Mouse (Mus musculus): ENCODE measurements around the gene Pknox1. TPM values are rescaled to one million over a fixed set of nuclear protein-coding genes. Genes with fewer than 3 reads are reported as not detected.
"Not testable (repeated sequence)": the region's sequence is repeated elsewhere in the genome, so short reads cannot be mapped to it uniquely, and the experiment has no call there.

The Pknox1 gene
- polyA plus RNA-seq, 1 experiment from 2014 or later: 21.9 TPM

GRCm38 (mm10) chr17:31535871-31536629 is 28.5 kb upstream of the Pknox1 start:
- no peak for DNase-seq (ENCODE audit: low spot score)
- Histone ChIP-seq H3K27ac (peak overlapping the region; percentile 79), H3K9me3 (no peaks in the 10 kb centered on the region), H3K4me3 (no peak overlapping the region), H3K27me3 (ENCODE audit: insufficient read depth, poor library complexity, severe bottlenecking) (no peaks in the 10 kb centered on the region), H3K4me1 (peaks cover 16% of the 10 kb centered on the region), H3K36me3 (peaks cover 14% of the 10 kb centered on the region)
- 44% methylated on average over 8 of the region's 8 CpGs for WGBS

DNA sequence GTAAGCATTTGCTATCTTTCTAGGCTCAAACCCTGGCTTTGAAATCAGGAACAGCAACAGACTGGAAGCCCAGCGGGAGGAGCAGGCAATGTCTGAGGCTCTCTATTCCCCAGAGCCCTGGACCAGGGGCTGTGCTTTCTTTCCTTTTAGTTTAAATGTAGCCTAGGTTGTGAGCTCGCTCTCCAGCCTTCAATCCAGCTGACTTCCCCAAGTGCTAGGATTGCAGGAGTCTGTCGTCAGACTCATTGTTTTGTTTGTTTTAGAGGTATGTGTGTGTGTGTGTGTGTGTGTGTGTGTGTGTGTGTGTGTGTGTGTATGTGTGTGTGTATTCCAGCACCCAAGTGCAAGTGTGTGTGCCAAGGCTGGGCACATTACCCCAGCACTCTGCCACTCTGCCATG is 24.4 kb upstream of the Pknox1 start:
- H3K9me3 ChIP-seq: no peaks in the 10 kb centered on the region
- 66% methylated on average over 3 of the region's 3 CpGs for WGBS
- H3K36me3 ChIP-seq: no peaks in the 10 kb centered on the region
- no peak overlapping the region for H3K27ac ChIP-seq
- H3K27me3 ChIP-seq (ENCODE audit: insufficient read depth, poor library complexity, severe bottlenecking): no peaks in the 10 kb centered on the region
- DNase-seq (ENCODE audit: low spot score): no peak
- H3K4me3 ChIP-seq: no peak overlapping the region
- peaks cover 16% of the 10 kb centered on the region for H3K4me1 ChIP-seq

DNA sequence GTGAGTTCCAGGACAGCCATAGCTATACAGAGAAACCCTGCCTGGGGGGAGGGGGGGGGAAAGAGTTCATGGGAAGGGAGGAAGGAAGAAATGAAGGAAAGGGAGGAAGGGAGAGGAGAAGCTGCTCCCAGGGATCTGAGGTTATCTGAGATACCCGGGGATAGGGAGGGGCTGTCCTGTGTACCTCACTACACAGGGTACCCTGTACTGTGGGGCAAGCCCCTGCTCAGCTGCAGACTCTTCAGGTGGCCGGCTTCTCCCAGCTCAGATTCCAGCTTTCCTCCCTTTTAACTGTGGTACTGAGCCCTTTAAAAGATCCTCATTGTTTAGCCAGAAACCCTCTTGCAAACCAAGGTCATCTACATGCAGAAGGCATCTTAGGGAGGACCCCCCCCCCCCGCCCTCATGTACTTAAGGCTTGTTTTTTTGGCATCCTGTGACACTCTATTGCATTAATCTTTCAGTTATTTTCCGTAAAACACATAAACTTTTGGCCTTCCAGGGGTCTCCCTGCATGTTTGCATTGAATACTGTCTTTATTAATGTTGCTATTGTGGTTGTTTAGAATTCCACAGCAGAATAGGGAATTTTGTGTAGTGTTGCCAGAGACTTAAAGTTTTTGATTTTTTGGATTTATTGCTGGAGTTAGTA is 23.6 kb upstream of the Pknox1 start:
- Histone ChIP-seq H3K27ac (no peak overlapping the region; the same call in 1 of the 2 replicates), H3K27me3 (ENCODE audit: insufficient read depth, poor library complexity, severe bottlenecking) (no peaks in the 10 kb centered on the region), H3K4me1 (peaks cover 8% of the 10 kb centered on the region), H3K9me3 (no peaks in the 10 kb centered on the region), H3K36me3 (no peaks in the 10 kb centered on the region), H3K4me3 (no peak overlapping the region)
- DNase-seq (ENCODE audit: low spot score): no peak
- 70% methylated on average over 4 of the region's 4 CpGs for WGBS

GRCm38 (mm10) chr17:31541460-31541831 is 23.1 kb upstream of the Pknox1 start:
- DNase-seq (ENCODE audit: low spot score): no peak
- Histone ChIP-seq H3K4me3 (no peak overlapping the region), H3K36me3 (no peaks in the 10 kb centered on the region), H3K4me1 (peaks cover 3% of the 10 kb centered on the region; the same call in 1 of the 2 replicates), H3K9me3 (no peaks in the 10 kb centered on the region), H3K27me3 (ENCODE audit: insufficient read depth, poor library complexity, severe bottlenecking) (no peaks in the 10 kb centered on the region), H3K27ac (no peak overlapping the region)
- WGBS: 37% methylated on average over 6 of the region's 6 CpGs

GRCm38 (mm10) chr17:31543574-31543973 is 21.0 kb upstream of the Pknox1 start:
- Histone ChIP-seq H3K36me3 (no peaks in the 10 kb centered on the region), H3K4me1 (peaks cover 9% of the 10 kb centered on the region; the same call in 1 of the 2 replicates), H3K27me3 (ENCODE audit: insufficient read depth, poor library complexity, severe bottlenecking) (no peaks in the 10 kb centered on the region), H3K4me3 (no peak overlapping the region), H3K9me3 (no peaks in the 10 kb centered on the region), H3K27ac (no peak overlapping the region)
- WGBS: 17% methylated on average over 6 of the region's 6 CpGs
- DNase-seq (ENCODE audit: low spot score): no peak

DNA sequence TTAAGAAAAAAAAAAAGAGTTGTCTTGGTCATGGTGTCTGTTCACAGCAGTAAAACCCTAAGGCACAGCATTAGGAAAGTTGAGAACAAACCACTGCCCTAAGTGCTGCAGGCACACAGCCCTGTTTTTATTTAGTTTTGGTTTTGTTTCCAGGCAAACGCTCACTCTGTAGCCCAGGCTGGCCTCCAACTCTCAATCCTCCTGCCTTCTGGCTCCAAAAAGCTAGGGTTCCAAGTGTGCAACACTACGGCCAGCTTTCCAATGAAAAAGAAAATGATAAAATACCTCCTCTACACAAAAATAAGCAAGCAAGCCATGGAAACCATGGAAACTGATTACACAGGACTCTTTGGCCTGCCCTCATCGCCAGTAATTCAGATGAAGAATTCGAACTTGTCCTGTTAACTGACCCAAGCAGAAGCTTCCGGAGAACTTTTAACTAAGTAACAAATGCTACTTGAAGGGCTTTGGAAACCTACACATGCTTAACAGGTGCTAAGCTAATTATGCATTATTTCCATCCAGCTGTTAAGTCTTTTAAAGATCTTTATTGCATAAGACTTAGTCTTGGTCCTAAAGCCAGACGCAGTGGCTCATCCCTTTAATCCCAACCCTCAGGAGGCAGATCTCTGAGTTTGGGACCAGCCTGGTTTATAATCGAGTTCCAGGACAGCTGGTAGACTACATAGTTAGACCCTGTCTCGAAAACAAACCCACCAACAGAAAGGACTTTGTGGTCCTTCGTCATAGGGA is 17.9 kb upstream of the Pknox1 start:
- Histone ChIP-seq H3K4me1 (peaks cover 15% of the 10 kb centered on the region; the same call in 1 of the 2 replicates), H3K9me3 (no peaks in the 10 kb centered on the region), H3K4me3 (no peak overlapping the region), H3K27ac (no peak overlapping the region), H3K27me3 (ENCODE audit: insufficient read depth, poor library complexity, severe bottlenecking) (no peaks in the 10 kb centered on the region), H3K36me3 (no peaks in the 10 kb centered on the region)
- DNase-seq (ENCODE audit: low spot score): no peak
- WGBS: 87% methylated on average over 9 of the region's 9 CpGs

DNA sequence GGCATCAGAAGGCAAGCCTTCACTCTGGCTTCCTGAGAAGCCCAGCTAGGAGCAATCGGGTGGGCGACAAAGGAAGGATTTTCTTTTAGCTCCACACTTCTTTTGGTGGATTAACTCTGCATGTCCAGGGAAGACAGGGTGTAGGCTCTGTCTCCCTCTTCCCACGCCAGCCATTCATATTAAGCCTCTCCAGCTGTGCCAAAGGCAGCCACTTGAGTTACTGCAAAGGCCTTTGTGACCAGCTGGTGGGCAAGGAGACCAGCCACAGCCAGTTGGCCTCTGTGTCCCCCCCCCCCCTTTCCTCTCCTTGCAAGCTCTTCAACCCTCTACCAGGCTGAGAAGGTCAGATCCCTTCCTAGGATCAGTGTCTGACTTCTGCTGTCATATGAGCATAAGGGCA is 16.6 kb upstream of the Pknox1 start:
- H3K36me3 ChIP-seq: no peaks in the 10 kb centered on the region
- peaks cover 15% of the 10 kb centered on the region; the same call in 1 of the 2 replicates for H3K4me1 ChIP-seq
- H3K4me3 ChIP-seq: no peak overlapping the region
- DNase-seq (ENCODE audit: low spot score): no peak
- 80% methylated on average over 3 of the region's 3 CpGs for WGBS
- no peaks in the 10 kb centered on the region for H3K9me3 ChIP-seq
- H3K27ac ChIP-seq: no peak overlapping the region
- no peaks in the 10 kb centered on the region for H3K27me3 ChIP-seq (ENCODE audit: insufficient read depth, poor library complexity, severe bottlenecking)

GRCm38 (mm10) chr17:31549389-31549788 is 15.1 kb upstream of the Pknox1 start:
- Histone ChIP-seq H3K36me3 (no peaks in the 10 kb centered on the region), H3K4me3 (no peak overlapping the region), H3K27ac (peak overlapping the region; percentile 77; the same call in 1 of the 2 replicates), H3K4me1 (peaks cover 11% of the 10 kb centered on the region; the same call in 1 of the 2 replicates), H3K9me3 (no peaks in the 10 kb centered on the region), H3K27me3 (ENCODE audit: insufficient read depth, poor library complexity, severe bottlenecking) (no peaks in the 10 kb centered on the region)
- WGBS: 60% methylated on average over 8 of the region's 8 CpGs
- no peak for DNase-seq (ENCODE audit: low spot score)

GRCm38 (mm10) chr17:31552601-31553000 is 11.9 kb upstream of the Pknox1 start:
- WGBS: 89% methylated on average over 23 of the region's 23 CpGs
- H3K9me3 ChIP-seq; H3K27me3 ChIP-seq (ENCODE audit: insufficient read depth, poor library complexity, severe bottlenecking); H3K36me3 ChIP-seq; DNase-seq (ENCODE audit: low spot score); H3K27ac ChIP-seq; H3K4me3 ChIP-seq: not testable (repeated sequence)
- peaks cover 20% of the 10 kb centered on the region for H3K4me1 ChIP-seq

GRCm38 (mm10) chr17:31556253-31556652 is 8.3 kb upstream of the Pknox1 start:
- Histone ChIP-seq H3K4me3 (no peak overlapping the region), H3K4me1 (peaks cover 16% of the 10 kb centered on the region), H3K27me3 (ENCODE audit: insufficient read depth, poor library complexity, severe bottlenecking) (no peaks in the 10 kb centered on the region), H3K27ac (no peak overlapping the region), H3K9me3 (no peaks in the 10 kb centered on the region), H3K36me3 (no peaks in the 10 kb centered on the region)
- no peak for DNase-seq (ENCODE audit: low spot score)
- 66% methylated on average over 4 of the region's 4 CpGs for WGBS

- H3K27ac ChIP-seq: peak overlapping the region; percentile 59; the same call in 1 of the 2 replicates
- DNase-seq (ENCODE audit: low spot score): no peak
- 58% methylated on average over 11 of the region's 11 CpGs for WGBS
- H3K36me3 ChIP-seq: no peaks in the 10 kb centered on the region
- peaks cover 16% of the 10 kb centered on the region for H3K4me1 ChIP-seq
- H3K4me3 ChIP-seq: no peak overlapping the region
- H3K27me3 ChIP-seq (ENCODE audit: insufficient read depth, poor library complexity, severe bottlenecking): no peaks in the 10 kb centered on the region
- no peaks in the 10 kb centered on the region for H3K9me3 ChIP-seq
Measured at GRCm38 (mm10) chr17:31557124-31557880, 7.2 kb upstream of the Pknox1 start.

GRCm38 (mm10) chr17:31557947-31558542 is 6.5 kb upstream of the Pknox1 start:
- Histone ChIP-seq H3K4me3 (no peak overlapping the region), H3K9me3 (no peaks in the 10 kb centered on the region), H3K36me3 (no peaks in the 10 kb centered on the region), H3K27me3 (ENCODE audit: insufficient read depth, poor library complexity, severe bottlenecking) (no peaks in the 10 kb centered on the region), H3K27ac (peak overlapping the region; percentile 59; the same call in 1 of the 2 replicates), H3K4me1 (peaks cover 16% of the 10 kb centered on the region)
- WGBS: 73% methylated on average over 10 of the region's 10 CpGs
- no peak for DNase-seq (ENCODE audit: low spot score)

Data from heart, embryonic 10.5 days (tissue).